Mouse (Mus musculus) midbrain, embryonic 16.5 days (tissue): ENCODE measurements at regions not wholly inside any gene's neighbourhood (a gene's known extent, or its start where the extent isn't known, plus 50 kb on each side); places are given as distances from the start of the nearest gene placed in this dataset.

ENCODE experiments used
- ATAC-seq: fragments of 200-750 bp; cut with Nextera tagmentation; 2 replicates; pipeline ENCODE4 v1.8.0; 2017; ENCODE audit warnings: moderate TSS enrichment
- H3K27ac ChIP-seq: fragments of 300-500 bp; sonication (generic); 2 replicates; pipeline ENCODE4 v1.5.1; 2014; ENCODE audit warnings: mild to moderate bottlenecking, low read length, mixed read lengths
- H3K27me3 ChIP-seq: fragments of 300-500 bp; sonication (generic); 2 replicates; pipeline ENCODE4 v1.6.1; 2014; ENCODE audit warnings: low read depth, low read length, mixed read lengths; ENCODE audit not compliant: control insufficient read depth, insufficient read depth
- H3K36me3 ChIP-seq: fragments of 300-500 bp; sonication (generic); 2 replicates; pipeline ENCODE4 v1.6.1; 2014; ENCODE audit warnings: mild to moderate bottlenecking, low read length, moderate library complexity, mixed read lengths; ENCODE audit not compliant: control insufficient read depth, insufficient read depth
- H3K4me1 ChIP-seq: fragments of 300-500 bp; sonication (generic); 2 replicates; pipeline ENCODE4 v1.6.1; 2014; ENCODE audit warnings: mild to moderate bottlenecking, low read length, mixed read lengths; ENCODE audit not compliant: control insufficient read depth, insufficient read depth
- H3K4me2 ChIP-seq: fragments of 300-500 bp; sonication (generic); 2 replicates; pipeline ENCODE4 v1.6.1; 2014; ENCODE audit warnings: mild to moderate bottlenecking, low read length, mixed read lengths
- H3K4me3 ChIP-seq: fragments of 300-500 bp; sonication (generic); 2 replicates; pipeline ENCODE4 v1.5.1; 2014; ENCODE audit warnings: low read depth, mild to moderate bottlenecking, low read length, moderate library complexity, mixed read lengths
- H3K9ac ChIP-seq: fragments of 300-500 bp; sonication (generic); 2 replicates; pipeline ENCODE4 v1.6.1; 2014; ENCODE audit warnings: low read depth, low read length, mixed read lengths
- H3K9me3 ChIP-seq: fragments of 300-500 bp; sonication (generic); replicated peaks from 2 replicates; pipeline ENCODE4 v1.6.1; 2014; ENCODE audit warnings: mild to moderate bottlenecking, low read length, mixed read lengths; ENCODE audit not compliant: control insufficient read depth, poor library complexity, severe bottlenecking
- WGBS: fragments of 180-500 bp; shearing (Covaris S2); extraction: QIAGEN DNeasy Blood & Tissue Kit; methylation state at CpG from one replicate; pipeline ENCODE4 v1.1.7; 2014; 5-methylcytosine and 5-hydroxymethylcytosine counted together

- 38% methylated on average over 2 of the region's 2 CpGs for WGBS
- no peak overlapping the region for H3K9ac ChIP-seq
- H3K4me3 ChIP-seq, result no peak overlapping the region
- H3K4me2 ChIP-seq, result no peak overlapping the region
- H3K4me1 ChIP-seq, result peaks cover 13% of the 10 kb centered on the region
- H3K36me3 ChIP-seq, result no peaks in the 10 kb centered on the region
- no peaks in the 10 kb centered on the region for H3K27me3 ChIP-seq
- H3K27ac ChIP-seq, result peak overlapping the region; percentile 46; the same call in 1 of the 2 replicates
- ATAC-seq, result no peak
- H3K9me3 ChIP-seq, result no peaks in the 10 kb centered on the region
Observed at GRCm38 (mm10) chr9:41408301-41408700, 246.8 kb upstream of the Ubash3b start.

- Histone ChIP-seq H3K4me2 (no peak overlapping the region), H3K4me3 (no peak overlapping the region), H3K27ac (no peak overlapping the region), H3K36me3 (peaks cover 1% of the 10 kb centered on the region; the same call in 1 of the 2 replicates), H3K4me1 (peaks cover 7% of the 10 kb centered on the region; the same call in 1 of the 2 replicates), H3K9me3 (no peaks in the 10 kb centered on the region), H3K9ac (no peak overlapping the region), H3K27me3 (no peaks in the 10 kb centered on the region)
- 0 out of 2 replicates have a peak, but pooled peaks have one; percentile 51 for ATAC-seq
- WGBS, result 72% methylated on average over 2 of the region's 2 CpGs
Observed at GRCm38 (mm10) chr9:41407078-41407477, 245.6 kb upstream of the Ubash3b start.

DNA sequence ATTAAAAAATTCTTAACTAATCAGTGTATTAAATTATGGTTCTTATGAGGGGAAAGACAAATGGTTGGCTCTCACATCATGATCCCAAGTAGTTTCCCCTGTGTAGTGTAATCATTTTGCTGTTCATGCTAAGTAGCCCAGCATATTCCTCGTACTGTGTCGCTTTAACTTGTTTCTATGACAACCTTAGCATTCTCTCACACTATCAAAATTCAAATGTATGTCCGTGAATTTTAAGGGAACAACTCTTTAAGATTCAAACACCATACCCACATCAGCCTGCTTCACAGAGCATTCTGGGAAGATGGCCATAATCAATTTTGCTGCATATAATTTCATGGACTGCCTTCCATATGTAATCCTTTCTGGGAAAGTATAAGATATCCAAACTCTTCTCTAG, 241.4 kb upstream of the Ubash3b start:
- Histone ChIP-seq H3K4me2 (no peak overlapping the region), H3K27me3 (no peaks in the 10 kb centered on the region), H3K4me3 (no peak overlapping the region), H3K36me3 (peaks cover 3% of the 10 kb centered on the region; the same call in 1 of the 2 replicates), H3K9me3 (no peaks in the 10 kb centered on the region), H3K9ac (no peak overlapping the region), H3K4me1 (peaks cover 2% of the 10 kb centered on the region; the same call in 1 of the 2 replicates), H3K27ac (no peak overlapping the region)
- ATAC-seq, result peak; percentile 60; the same call in 1 of the 2 replicates
- 50% methylated on average over 3 of the region's 3 CpGs for WGBS

DNA sequence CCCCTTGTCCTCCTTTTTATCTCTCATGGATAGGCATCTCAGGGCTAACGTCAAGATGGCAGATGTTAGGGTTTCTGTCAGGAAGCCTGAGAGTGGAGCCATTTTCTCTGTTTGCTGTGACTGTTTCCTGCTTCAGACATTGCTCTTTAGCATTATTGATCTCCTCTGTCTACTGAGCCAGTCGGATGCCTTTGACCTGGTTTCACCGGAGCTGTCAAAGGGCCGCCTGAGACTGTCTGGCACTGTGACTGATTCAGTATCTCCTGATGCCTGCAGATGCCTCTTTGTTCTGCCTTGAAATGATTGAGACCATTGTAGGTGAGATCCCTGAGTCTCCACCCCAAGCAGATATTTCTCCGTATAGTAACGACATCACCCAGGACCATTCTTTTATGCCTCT, 239.5 kb upstream of the Ubash3b start:
- Histone ChIP-seq H3K27ac (no peak overlapping the region), H3K9me3 (no peaks in the 10 kb centered on the region), H3K27me3 (no peaks in the 10 kb centered on the region), H3K36me3 (peaks cover 3% of the 10 kb centered on the region; the same call in 1 of the 2 replicates), H3K4me1 (peaks cover 7% of the 10 kb centered on the region), H3K4me2 (no peak overlapping the region), H3K4me3 (no peak overlapping the region), H3K9ac (no peak overlapping the region)
- no peak for ATAC-seq
- WGBS, result 70% methylated on average over 6 of the region's 6 CpGs

GRCm38 (mm10) chr9:41395471-41395870, 234.0 kb upstream of the Ubash3b start:
- H3K9ac ChIP-seq, result no peak overlapping the region
- peaks cover 15% of the 10 kb centered on the region for H3K4me1 ChIP-seq
- H3K27ac ChIP-seq, result no peak overlapping the region
- WGBS, result 9% methylated on average over 4 of the region's 4 CpGs
- H3K4me2 ChIP-seq, result no peak overlapping the region
- H3K36me3 ChIP-seq, result peaks cover 7% of the 10 kb centered on the region; the same call in 1 of the 2 replicates
- no peaks in the 10 kb centered on the region for H3K9me3 ChIP-seq
- ATAC-seq, result no peak
- H3K4me3 ChIP-seq, result no peak overlapping the region
- no peaks in the 10 kb centered on the region for H3K27me3 ChIP-seq

- no peaks in the 10 kb centered on the region for H3K27me3 ChIP-seq
- no peak for ATAC-seq
- H3K4me3 ChIP-seq, result no peak overlapping the region
- H3K9ac ChIP-seq, result no peak overlapping the region
- H3K27ac ChIP-seq, result peak overlapping the region; percentile 34
- peaks cover 12% of the 10 kb centered on the region for H3K4me1 ChIP-seq
- no peak overlapping the region for H3K4me2 ChIP-seq
- peaks cover 7% of the 10 kb centered on the region; the same call in 1 of the 2 replicates for H3K36me3 ChIP-seq
- H3K9me3 ChIP-seq, result no peaks in the 10 kb centered on the region
- WGBS, result 36% methylated on average over 6 of the region's 6 CpGs
Observed at GRCm38 (mm10) chr9:41391591-41392320, 230.3 kb upstream of the Ubash3b start.

- Histone ChIP-seq H3K4me1 (peaks cover 35% of the 10 kb centered on the region), H3K9me3 (no peaks in the 10 kb centered on the region), H3K36me3 (no peaks in the 10 kb centered on the region), H3K4me2 (peak overlapping the region; percentile 79), H3K27me3 (no peaks in the 10 kb centered on the region), H3K27ac (peak overlapping the region; percentile 98), H3K9ac (peak overlapping the region; percentile 85), H3K4me3 (peak overlapping the region; percentile 48)
- WGBS, result 47% methylated on average over 1 of the region's 1 CpGs
- no peak for ATAC-seq
Observed at GRCm38 (mm10) chr9:41379283-41379682, 217.8 kb upstream of the Ubash3b start.

DNA sequence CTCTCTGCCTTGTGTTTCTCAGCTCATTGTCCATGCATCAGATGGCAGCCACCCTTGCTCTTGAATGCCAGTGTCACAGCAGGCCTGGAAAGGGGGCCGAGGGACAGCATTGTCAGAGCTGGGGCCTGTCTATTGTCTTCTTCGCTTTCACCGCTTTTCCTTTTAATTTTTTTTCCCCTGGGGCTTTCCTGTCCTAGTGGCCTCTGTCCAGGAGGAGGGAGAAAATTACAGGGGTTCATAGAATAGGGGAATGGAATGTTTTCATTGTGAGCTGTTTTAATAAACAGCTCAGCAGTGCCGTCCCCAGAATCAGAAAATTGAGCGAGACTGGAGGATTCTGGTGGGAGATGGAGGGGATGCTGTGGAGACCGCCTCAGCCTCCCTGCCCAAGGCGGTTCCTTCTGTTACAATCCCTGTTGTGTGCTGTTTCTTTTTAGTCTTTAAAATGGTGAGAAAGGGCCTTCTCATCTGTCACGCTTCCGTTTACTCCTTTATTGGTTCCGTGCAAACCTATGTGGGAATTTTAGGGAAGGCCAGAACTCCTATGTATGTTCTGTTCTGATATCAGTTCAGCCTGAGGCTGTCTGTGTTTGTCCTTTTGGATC, 217.2 kb upstream of the Ubash3b start:
- peak overlapping the region; percentile 98 for H3K27ac ChIP-seq
- 0 out of 2 replicates have a peak, but pooled peaks have one; percentile 29 for ATAC-seq
- H3K4me3 ChIP-seq, result peak overlapping the region; percentile 48
- no peaks in the 10 kb centered on the region for H3K27me3 ChIP-seq
- WGBS, result 4% methylated on average over 10 of the region's 10 CpGs
- H3K9ac ChIP-seq, result peak overlapping the region; percentile 85
- peak overlapping the region; percentile 79 for H3K4me2 ChIP-seq
- H3K36me3 ChIP-seq, result no peaks in the 10 kb centered on the region
- H3K9me3 ChIP-seq, result no peaks in the 10 kb centered on the region
- peaks cover 38% of the 10 kb centered on the region for H3K4me1 ChIP-seq
